Mouse (Mus musculus): Measurements from ENCODE around the gene Epb41l1. TPM values are rescaled to one million over a fixed set of nuclear protein-coding genes. Genes with fewer than 3 reads are reported as not detected.
A peak's percentile ranks its signal among the peaks of the same experiment; 100 is the strongest.

Epb41l1 gene
- total RNA-seq, 1 experiment: 20.5 TPM

GRCm38 (mm10) chr2:156439666-156440462 lies 19.2 kb downstream of the Epb41l1 start:
- peak overlapping the region; percentile 64; the same call in 1 of the 2 replicates for H3K9ac ChIP-seq (ENCODE audit: insufficient read depth, low read depth, low read length, poor library complexity, severe bottlenecking)
- H3K27ac ChIP-seq (ENCODE audit: insufficient read depth, low read depth, low read length, poor library complexity, severe bottlenecking): peak overlapping the region; percentile 79
- no peak for DNase-seq (ENCODE audit: low read depth, low spot score)
- peaks cover 21 to 52% of the 10 kb centered on the region in 2 experiments for H3K4me1 ChIP-seq (ENCODE audit: control insufficient read depth in 2 of 2, insufficient read depth in 2 of 2, low read length in 2 of 2, poor library complexity in 1 of 2)
- in situ Hi-C loops (cut with MboI; ENCODE audit: low sequenced_read_pairs in 2 of 2, unreplicated experiment in 2 of 2): no loop called here
- H3K4me3 ChIP-seq (ENCODE audit: insufficient read depth in 1 of 2, low read depth in 1 of 2, low read length in 2 of 2, poor library complexity in 1 of 2, severe bottlenecking in 1 of 2): peak overlapping the region; percentile 18 to 27; a peak in 3 of 4 replicates
- no peaks in the 10 kb centered on the region for H3K9me3 ChIP-seq (ENCODE audit: control insufficient read depth, insufficient read depth, low read depth, low read length)
- TF ChIP-seq CHD2 (IDR thresholded peaks at IDR 0.05; ENCODE audit: low read depth, low read length) (no peak), MAFK (IDR thresholded peaks at IDR 0.05; ENCODE audit: insufficient read depth, low read depth, low read length) (peak; percentile 30; the same call in 1 of the 2 replicates)
- H3K36me3 ChIP-seq (ENCODE audit: control insufficient read depth, insufficient read depth, low read length, poor library complexity, severe bottlenecking): peaks cover 5% of the 10 kb centered on the region; the same call in 1 of the 2 replicates

- H3K4me3 ChIP-seq (ENCODE audit: insufficient read depth in 1 of 2, low read depth in 1 of 2, low read length in 2 of 2, poor library complexity in 1 of 2, severe bottlenecking in 1 of 2): no peak overlapping the region
- DNase-seq (ENCODE audit: low read depth, low spot score): no peak
- no peak overlapping the region for H3K27ac ChIP-seq (ENCODE audit: insufficient read depth, low read depth, low read length, poor library complexity, severe bottlenecking)
- H3K36me3 ChIP-seq (ENCODE audit: control insufficient read depth, insufficient read depth, low read length, poor library complexity, severe bottlenecking): peaks cover 8% of the 10 kb centered on the region; the same call in 1 of the 2 replicates
- no peak overlapping the region for H3K9ac ChIP-seq (ENCODE audit: insufficient read depth, low read depth, low read length, poor library complexity, severe bottlenecking)
- peaks cover 31 to 55% of the 10 kb centered on the region in 2 experiments for H3K4me1 ChIP-seq (ENCODE audit: control insufficient read depth in 2 of 2, insufficient read depth in 2 of 2, low read length in 2 of 2, poor library complexity in 1 of 2)
- in situ Hi-C loops (cut with MboI; ENCODE audit: low sequenced_read_pairs in 2 of 2, unreplicated experiment in 2 of 2): no loop called here
- no peak for TF ChIP-seq HCFC1 (IDR thresholded peaks at IDR 0.05; ENCODE audit: borderline replicate concordance, insufficient read depth, low read length)
- TF ChIP-seq MAFK (IDR thresholded peaks at IDR 0.05; ENCODE audit: insufficient read depth, low read depth, low read length): no peak
- no peak for TF ChIP-seq ZC3H11A (IDR thresholded peaks at IDR 0.05; ENCODE audit: borderline replicate concordance, low read depth, low read length)
- TF ChIP-seq ZNF384 (IDR thresholded peaks at IDR 0.05; ENCODE audit: low read depth, low read length): no peak
- TF ChIP-seq CHD2 (IDR thresholded peaks at IDR 0.05; ENCODE audit: low read depth, low read length): no peak
- H3K9me3 ChIP-seq (ENCODE audit: control insufficient read depth, insufficient read depth, low read depth, low read length): no peaks in the 10 kb centered on the region
Observed at GRCm38 (mm10) chr2:156441909-156442308, 21.2 kb downstream of the Epb41l1 start.

DNA sequence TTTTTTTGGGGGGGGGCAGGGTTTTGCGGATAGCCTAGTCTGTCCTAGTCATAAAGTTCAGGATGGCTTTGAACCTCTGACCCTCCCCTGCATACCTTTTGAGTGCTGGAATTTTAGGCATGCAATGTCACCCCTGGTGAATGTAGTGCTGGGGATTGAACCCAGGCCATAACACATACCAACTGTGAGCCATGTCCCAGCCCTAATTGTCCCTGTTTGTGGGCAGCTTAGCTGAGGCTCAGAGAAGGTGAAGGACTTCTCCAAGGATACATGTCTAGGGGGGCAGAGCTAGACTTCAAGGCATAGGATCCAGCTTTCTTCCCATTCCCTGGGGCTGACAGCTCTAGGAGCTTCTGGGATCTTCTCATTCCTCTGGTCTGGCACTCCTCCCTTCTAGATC lies 22.6 kb downstream of the Epb41l1 start:
- in situ Hi-C loops (cut with MboI; ENCODE audit: low sequenced_read_pairs in 2 of 2, unreplicated experiment in 2 of 2): no loop called here
- DNase-seq (ENCODE audit: low read depth, low spot score): no peak
- H3K27ac ChIP-seq (ENCODE audit: insufficient read depth, low read depth, low read length, poor library complexity, severe bottlenecking): peak overlapping the region; percentile 53; the same call in 1 of the 2 replicates

GRCm38 (mm10) chr2:156446489-156447035 lies 25.9 kb downstream of the Epb41l1 start:
- no peak for TF ChIP-seq MAFK (IDR thresholded peaks at IDR 0.05; ENCODE audit: insufficient read depth, low read depth, low read length)
- TF ChIP-seq ZC3H11A (IDR thresholded peaks at IDR 0.05; ENCODE audit: borderline replicate concordance, low read depth, low read length): no peak
- TF ChIP-seq HCFC1 (IDR thresholded peaks at IDR 0.05; ENCODE audit: borderline replicate concordance, insufficient read depth, low read length): no peak
- TF ChIP-seq ZNF384 (IDR thresholded peaks at IDR 0.05; ENCODE audit: low read depth, low read length): no peak
- TF ChIP-seq CHD2 (IDR thresholded peaks at IDR 0.05; ENCODE audit: low read depth, low read length): no peak
- Histone ChIP-seq H3K4me3 (ENCODE audit: insufficient read depth in 1 of 2, low read depth in 1 of 2, low read length in 2 of 2, poor library complexity in 1 of 2, severe bottlenecking in 1 of 2) (peak overlapping the region; percentile 4 to 27; a peak in 2 of 4 replicates), H3K27ac (ENCODE audit: insufficient read depth, low read depth, low read length, poor library complexity, severe bottlenecking) (peak overlapping the region; percentile 92), H3K9ac (ENCODE audit: insufficient read depth, low read depth, low read length, poor library complexity, severe bottlenecking) (peak overlapping the region; percentile 52; the same call in 1 of the 2 replicates), H3K4me1 (ENCODE audit: control insufficient read depth in 2 of 2, insufficient read depth in 2 of 2, low read length in 2 of 2, poor library complexity in 1 of 2) (peaks cover 20 to 47% of the 10 kb centered on the region in 2 experiments), H3K36me3 (ENCODE audit: control insufficient read depth, insufficient read depth, low read length, poor library complexity, severe bottlenecking) (peaks cover 7% of the 10 kb centered on the region; the same call in 1 of the 2 replicates), H3K9me3 (ENCODE audit: control insufficient read depth, insufficient read depth, low read depth, low read length) (no peaks in the 10 kb centered on the region)
- DNase-seq (ENCODE audit: low read depth, low spot score): no peak
- in situ Hi-C loops (cut with MboI; ENCODE audit: low sequenced_read_pairs in 2 of 2, unreplicated experiment in 2 of 2): no loop called here

More for the DNA sequence above, 22.6 kb downstream of the Epb41l1 start:
- no peak overlapping the region for H3K9ac ChIP-seq (ENCODE audit: insufficient read depth, low read depth, low read length, poor library complexity, severe bottlenecking)
- H3K4me3 ChIP-seq (ENCODE audit: insufficient read depth in 1 of 2, low read depth in 1 of 2, low read length in 2 of 2, poor library complexity in 1 of 2, severe bottlenecking in 1 of 2): no peak overlapping the region
- no peaks in the 10 kb centered on the region for H3K9me3 ChIP-seq (ENCODE audit: control insufficient read depth, insufficient read depth, low read depth, low read length)
- TF ChIP-seq HCFC1 (IDR thresholded peaks at IDR 0.05; ENCODE audit: borderline replicate concordance, insufficient read depth, low read length): no peak
- H3K36me3 ChIP-seq (ENCODE audit: control insufficient read depth, insufficient read depth, low read length, poor library complexity, severe bottlenecking): peaks cover 8% of the 10 kb centered on the region; the same call in 1 of the 2 replicates
- H3K4me1 ChIP-seq (ENCODE audit: control insufficient read depth in 2 of 2, insufficient read depth in 2 of 2, low read length in 2 of 2, poor library complexity in 1 of 2): peaks cover 24 to 49% of the 10 kb centered on the region in 2 experiments
